Mouse (Mus musculus) liver, postnatal 0 days (tissue): Measurements from ENCODE around the gene Cybc1.

Source experiments
- CTCF ChIP-seq: sonication (generic); IDR thresholded peaks from 2 replicates; pipeline ENCODE4 v1.5.1; 2016; ENCODE audit warnings: antibody characterized with exemption, low read depth
- EP300 ChIP-seq: IDR thresholded peaks from 2 replicates; pipeline ENCODE4 v1.6.1; 2016; ENCODE audit warnings: antibody characterized with exemption, low read depth, mild to moderate bottlenecking

GRCm38 (mm10) chr11:121176285-121177270 lies 52.5 kb downstream of the Cybc1 start:
- peak; percentile 96 for TF ChIP-seq CTCF
- TF ChIP-seq EP300, result no peak
